Mouse (Mus musculus): ENCODE measurements around the gene Arxes2. TPM values are rescaled to one million over a fixed set of nuclear protein-coding genes. Genes with fewer than 3 reads are reported as not detected.

Gene Arxes2
- total and polyA plus RNA-seq, 3 experiments = 28.6 to 97.9 (median 41.3) TPM

DNA sequence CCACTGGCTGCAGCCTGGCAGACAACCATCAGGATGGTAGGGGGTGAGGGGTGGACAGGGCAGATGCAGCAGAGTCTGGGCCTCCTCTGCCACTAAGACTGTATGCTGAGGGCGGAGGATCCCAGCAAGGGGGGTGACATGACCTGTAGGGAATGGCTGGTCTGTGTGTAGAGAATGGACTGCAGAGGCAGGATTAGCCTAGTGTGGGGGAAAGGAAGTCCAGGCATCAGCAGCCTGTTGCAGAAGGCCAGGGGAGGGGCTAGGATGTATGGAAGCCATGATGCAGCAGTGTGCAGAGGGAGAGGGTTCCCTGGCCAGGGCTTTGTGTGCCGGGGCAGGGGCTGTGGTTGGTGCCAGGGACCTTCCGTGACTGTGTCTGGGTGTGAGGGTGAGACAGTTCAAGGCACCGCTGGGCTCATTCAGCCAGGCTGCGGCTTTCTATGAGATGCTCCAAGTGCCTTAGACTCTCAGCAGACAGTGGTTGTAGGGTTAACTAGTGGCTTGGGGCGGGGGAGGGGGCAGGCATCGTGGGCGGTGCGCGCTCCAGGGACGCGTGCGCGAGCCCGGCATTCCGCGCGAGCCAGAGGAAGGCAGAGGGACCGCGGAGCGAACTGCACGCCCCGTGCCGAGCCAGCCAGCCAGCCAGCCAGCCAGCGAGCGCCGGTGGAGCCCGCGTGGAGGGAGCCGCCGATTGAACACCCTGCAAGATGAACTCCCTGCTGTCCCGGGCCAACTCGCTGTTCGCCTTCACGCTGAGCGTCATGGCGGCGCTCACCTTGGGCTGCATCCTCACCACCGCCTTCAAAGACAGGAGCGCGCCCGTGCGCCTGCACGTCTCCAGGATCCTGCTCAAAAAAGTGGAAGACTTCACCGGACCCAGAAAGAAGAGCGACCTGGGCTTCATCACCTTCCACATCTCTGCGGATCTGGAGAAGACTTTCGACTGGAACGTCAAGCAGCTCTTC, 39.5 kb downstream of the Arxes2 start, which contains the start of gene Arxes1:
Gene Arxes1, plus strand, starts transcription at position 569 of the 965 bp plus-strand sequence.
- peak; percentile 27 for DNase-seq

DNA sequence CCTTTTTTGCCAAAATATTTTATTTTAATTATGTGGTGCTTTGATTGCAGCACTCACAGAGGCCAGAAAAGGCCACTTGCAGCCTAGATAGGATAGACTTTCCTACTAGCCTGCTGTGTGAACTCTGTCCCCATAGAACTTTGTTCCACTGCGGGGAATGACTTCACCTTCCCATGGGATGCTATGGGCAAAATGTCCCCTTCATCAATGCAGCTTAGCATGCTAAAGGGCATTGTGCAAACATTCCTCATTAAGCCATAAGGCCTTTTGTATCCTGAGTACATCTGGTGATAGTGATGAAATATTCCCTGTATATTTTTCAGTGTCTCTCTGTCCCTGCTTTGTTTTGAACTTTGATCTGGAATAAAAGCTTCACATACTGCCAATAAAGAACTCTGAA, 50.1 kb downstream of the Arxes2 start:
- no peak for DNase-seq

Other genes starting within 250 kb of the Arxes2 start
- gene Bhlhb9, start 196.2 kb upstream of the Arxes2 start, total RNA-seq (2021) = 10 to 100 TPM; 15.4 to 24.2 TPM
- 2.2 and 4.5 TPM in 2 replicates for gene Bhlhb9, start 196.2 kb upstream of the Arxes2 start, polyA plus RNA-seq (2012; rRNA removed)
- 10 to 100 TPM; 21.9 to 30.6 TPM for gene Gprasp2, start 154.8 kb upstream of the Arxes2 start, total RNA-seq (2021)
- 10.2 and 21.5 TPM in 2 replicates for gene Gprasp2, start 154.8 kb upstream of the Arxes2 start, polyA plus RNA-seq (2012; rRNA removed)
- 10 to 100 TPM in 1 of 2 experiments, 1 to 10 TPM in 1; 8.4 to 22.3 TPM for gene Arxes1, start 39.5 kb downstream of the Arxes2 start, total RNA-seq (2021)
- gene Arxes1, start 39.5 kb downstream of the Arxes2 start, polyA plus RNA-seq (2012; rRNA removed) = 13.0 and 31.9 TPM in 2 replicates
- gene Bex2, start 74.4 kb downstream of the Arxes2 start, total RNA-seq (2021) = 10 to 100 TPM; 16.0 to 33.7 TPM
- gene Bex2, start 74.4 kb downstream of the Arxes2 start, polyA plus RNA-seq (2012; rRNA removed) = 1.4 TPM in 2 replicates
- not detected for gene Nxf3, start 91.4 kb downstream of the Arxes2 start, total RNA-seq (2021)
- gene Nxf3, start 91.4 kb downstream of the Arxes2 start, polyA plus RNA-seq (2012; rRNA removed) = not detected in 2 replicates
- 1 to 10 TPM; 3.3 to 7.9 TPM for gene Bex4, start 145.2 kb downstream of the Arxes2 start, total RNA-seq (2021)
- gene Bex4, start 145.2 kb downstream of the Arxes2 start, polyA plus RNA-seq (2012; rRNA removed) = 0.30 TPM in 1 of 2 replicates, not detected in the other
- 10 to 100 TPM; 37.1 to 56.5 TPM for gene Tceal8, start 178.5 kb downstream of the Arxes2 start, total RNA-seq (2021)
- 0.87 and 1.2 TPM in 2 replicates for gene Tceal8, start 178.5 kb downstream of the Arxes2 start, polyA plus RNA-seq (2012; rRNA removed)
- 1 to 10 TPM in 1 of 2 experiments, under 1 TPM in 1; 0.69 to 2.3 TPM for gene Tceal5, start 210.1 kb downstream of the Arxes2 start, total RNA-seq (2021)
- not detected in 2 replicates for gene Tceal5, start 210.1 kb downstream of the Arxes2 start, polyA plus RNA-seq (2012; rRNA removed)
- gene Tceal7, start 221.0 kb downstream of the Arxes2 start, total RNA-seq (2021) = not detected
- gene Tceal7, start 221.0 kb downstream of the Arxes2 start, polyA plus RNA-seq (2012; rRNA removed) = not detected in 2 replicates
- 10 to 100 TPM; 12.9 to 20.5 TPM for gene Bex1, start 221.7 kb downstream of the Arxes2 start, total RNA-seq (2021)
- 1.5 and 1.9 TPM in 2 replicates for gene Bex1, start 221.7 kb downstream of the Arxes2 start, polyA plus RNA-seq (2012; rRNA removed)

Data from adrenal gland, adult 2 months (tissue).